Mouse (Mus musculus) hindbrain, embryonic 15.5 days (tissue): ENCODE results near the gene Lamc1. TPM values are rescaled to one million over a fixed set of nuclear protein-coding genes. Genes with fewer than 3 reads are reported as not detected.

ENCODE experiments used
- ATAC-seq: fragments of 200-750 bp; cut with Nextera tagmentation; 2 replicates; pipeline ENCODE4 v1.8.0; 2017; ENCODE audit warnings: low read depth, moderate number of reproducible peaks, moderate TSS enrichment; ENCODE audit not compliant: low FRiP score
- H3K27ac ChIP-seq: fragments of 300-500 bp; sonication (generic); replicated peaks from 2 replicates; pipeline ENCODE4 v1.5.1; 2015; ENCODE audit warnings: mild to moderate bottlenecking, inconsistent platforms
- H3K27me3 ChIP-seq: fragments of 300-500 bp; sonication (generic); 2 replicates; pipeline ENCODE4 v1.6.1; 2015; ENCODE audit warnings: control low read depth, inconsistent platforms
- H3K36me3 ChIP-seq: fragments of 300-500 bp; sonication (generic); 2 replicates; pipeline ENCODE4 v1.6.1; 2015; ENCODE audit warnings: control low read depth, inconsistent platforms
- H3K4me1 ChIP-seq: fragments of 300-500 bp; sonication (generic); replicated peaks from 2 replicates; pipeline ENCODE4 v1.6.1; 2015; ENCODE audit warnings: control low read depth, inconsistent platforms
- H3K4me2 ChIP-seq: fragments of 300-500 bp; sonication (generic); 2 replicates; pipeline ENCODE4 v1.6.1; 2015; ENCODE audit warnings: moderate library complexity, mild to moderate bottlenecking, inconsistent platforms
- H3K4me3 ChIP-seq: fragments of 300-500 bp; sonication (generic); 2 replicates; pipeline ENCODE4 v1.5.1; 2015; ENCODE audit warnings: mild to moderate bottlenecking, inconsistent platforms
- H3K9ac ChIP-seq: fragments of 300-500 bp; sonication (generic); 2 replicates; pipeline ENCODE4 v1.6.1; 2015; ENCODE audit warnings: inconsistent platforms
- H3K9me3 ChIP-seq: fragments of 300-500 bp; sonication (generic); 2 replicates; pipeline ENCODE4 v1.6.1; 2016; ENCODE audit warnings: control low read depth, inconsistent platforms
- WGBS: fragments of 180-500 bp; shearing (Covaris S2); methylation state at CpG from one replicate; pipeline ENCODE4 v1.1.7; 2015; 5-methylcytosine and 5-hydroxymethylcytosine counted together
- polyA plus RNA-seq: library from polyadenylated mRNA; unstranded; fragments of >200 nt; fragmentation: Nextera tagmentation; extraction: Ambion mirVana; gene quantifications from 2 replicates; pipeline ENCODE4 v1.2.1, GENCODE M21; 2015

Lamc1 gene
- polyA plus RNA-seq, result 19.2 and 20.9 TPM in 2 replicates

- Histone ChIP-seq H3K4me1 (peaks cover 42% of the 10 kb centered on the region), H3K4me3 (peak within 1 kb of the TSS; percentile 93), H3K27ac (peak within 1 kb of the TSS; percentile 86), H3K9ac (peak within 1 kb of the TSS; percentile 93), H3K9me3 (no peaks in the 10 kb centered on the region), H3K36me3 (no peaks in the 10 kb centered on the region), H3K4me2 (peak within 1 kb of the TSS; percentile 99), H3K27me3 (no peaks in the 10 kb centered on the region)
- ATAC-seq, result peak; percentile 92
- WGBS, result under 1% methylated on average over 84 of the region's 85 CpGs
Observed at GRCm38 (mm10) chr1:153332444-153333295, at the start of gene Lamc1. Gene Lamc1, minus strand, starts transcription at chr1:153332786.

DNA sequence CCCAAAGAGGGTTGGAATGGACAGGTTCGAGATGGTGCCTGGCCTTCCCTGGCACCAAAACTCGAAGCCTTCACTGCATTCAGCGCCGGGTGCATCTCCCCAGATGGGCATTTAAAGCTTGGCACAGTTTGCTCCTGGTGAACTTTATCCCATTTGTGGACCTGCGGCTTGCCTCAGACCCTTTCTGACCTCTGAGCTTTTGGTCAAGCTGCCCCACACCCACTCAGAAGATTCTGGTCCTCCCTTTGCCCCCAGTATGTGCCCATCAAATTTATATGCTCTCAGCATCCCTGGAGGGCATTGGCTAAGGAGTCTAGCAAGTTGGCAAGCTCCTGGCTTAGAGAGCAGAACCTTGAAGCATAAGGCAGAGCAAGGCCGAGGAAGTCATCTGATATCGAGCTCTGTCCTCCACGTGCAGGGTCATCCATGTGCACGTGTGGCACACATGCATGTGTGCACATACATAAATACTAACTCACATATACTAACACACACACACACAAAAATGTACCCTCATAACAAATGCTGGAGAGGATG is 48.2 kb upstream of the Lamc1 start:
- Histone ChIP-seq H3K4me1 (no peaks in the 10 kb centered on the region), H3K4me2 (no peak overlapping the region), H3K9ac (no peak overlapping the region), H3K4me3 (no peak overlapping the region), H3K9me3 (no peaks in the 10 kb centered on the region), H3K27ac (no peak overlapping the region), H3K36me3 (no peaks in the 10 kb centered on the region), H3K27me3 (no peaks in the 10 kb centered on the region)
- 92% methylated on average over 9 of the region's 9 CpGs for WGBS
- no peak for ATAC-seq

DNA sequence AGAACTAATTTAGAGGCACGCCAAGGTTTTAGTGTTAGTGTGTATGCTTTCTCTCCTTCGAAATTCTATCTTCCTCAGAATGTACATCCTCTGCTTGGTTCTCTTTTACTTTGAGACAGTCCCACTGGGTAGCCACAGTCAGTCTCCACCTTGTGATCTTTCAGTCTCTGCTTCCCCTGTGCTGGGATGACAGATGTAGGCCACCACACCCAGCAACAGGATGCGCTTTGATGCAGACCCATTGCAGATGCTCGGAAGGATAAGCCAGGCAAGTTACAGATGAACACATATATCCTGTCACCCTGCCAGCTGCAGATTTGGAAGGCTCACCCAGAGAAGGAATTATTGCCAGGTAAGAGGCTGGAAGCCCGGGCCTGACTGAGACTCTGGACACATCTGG is 47.2 kb upstream of the Lamc1 start:
- 83% methylated on average over 5 of the region's 5 CpGs for WGBS
- Histone ChIP-seq H3K36me3 (no peaks in the 10 kb centered on the region), H3K9me3 (no peaks in the 10 kb centered on the region), H3K4me1 (no peaks in the 10 kb centered on the region), H3K27me3 (no peaks in the 10 kb centered on the region), H3K4me3 (no peak overlapping the region), H3K4me2 (no peak overlapping the region), H3K27ac (no peak overlapping the region), H3K9ac (no peak overlapping the region)
- no peak for ATAC-seq

GRCm38 (mm10) chr1:153378587-153378986 is 46.0 kb upstream of the Lamc1 start:
- WGBS, result 63% methylated on average over 6 of the region's 6 CpGs
- Histone ChIP-seq H3K27ac (no peak overlapping the region), H3K27me3 (no peaks in the 10 kb centered on the region)

DNA sequence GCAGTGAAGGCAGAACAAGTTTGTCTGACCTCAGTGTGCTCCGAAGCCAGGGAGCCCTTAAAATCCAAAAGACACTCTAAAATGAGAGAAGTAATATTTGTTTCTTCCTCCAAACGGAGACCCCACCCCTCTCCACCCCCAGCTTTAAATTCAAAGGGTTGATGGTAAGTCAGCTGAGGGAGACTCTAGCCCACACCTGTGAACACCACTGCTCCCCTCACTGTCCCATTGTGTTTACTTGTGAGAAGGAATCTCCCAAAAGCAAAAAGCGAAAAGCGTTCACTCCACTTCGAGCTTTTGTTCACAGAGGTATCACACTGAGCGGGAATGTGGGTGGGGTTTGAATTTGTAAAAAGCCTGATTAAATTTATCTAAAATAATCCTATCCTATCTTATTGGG is 43.9 kb upstream of the Lamc1 start:
- no peaks in the 10 kb centered on the region for H3K9me3 ChIP-seq
- no peaks in the 10 kb centered on the region for H3K4me1 ChIP-seq
- no peaks in the 10 kb centered on the region for H3K27me3 ChIP-seq
- no peak overlapping the region for H3K4me3 ChIP-seq
- no peak overlapping the region for H3K9ac ChIP-seq
- 0 out of 2 replicates have a peak overlapping the region, but pooled peaks have one; percentile 6 for H3K4me2 ChIP-seq
- ATAC-seq, result no peak
- H3K36me3 ChIP-seq, result no peaks in the 10 kb centered on the region
- 17% methylated on average over 6 of the region's 6 CpGs for WGBS
- no peak overlapping the region for H3K27ac ChIP-seq

More at GRCm38 (mm10) chr1:153378587-153378986, 46.0 kb upstream of the Lamc1 start:
- Histone ChIP-seq H3K9me3 (no peaks in the 10 kb centered on the region), H3K36me3 (no peaks in the 10 kb centered on the region), H3K4me1 (no peaks in the 10 kb centered on the region), H3K4me2 (no peak overlapping the region), H3K4me3 (no peak overlapping the region), H3K9ac (no peak overlapping the region)
- ATAC-seq, result no peak

DNA sequence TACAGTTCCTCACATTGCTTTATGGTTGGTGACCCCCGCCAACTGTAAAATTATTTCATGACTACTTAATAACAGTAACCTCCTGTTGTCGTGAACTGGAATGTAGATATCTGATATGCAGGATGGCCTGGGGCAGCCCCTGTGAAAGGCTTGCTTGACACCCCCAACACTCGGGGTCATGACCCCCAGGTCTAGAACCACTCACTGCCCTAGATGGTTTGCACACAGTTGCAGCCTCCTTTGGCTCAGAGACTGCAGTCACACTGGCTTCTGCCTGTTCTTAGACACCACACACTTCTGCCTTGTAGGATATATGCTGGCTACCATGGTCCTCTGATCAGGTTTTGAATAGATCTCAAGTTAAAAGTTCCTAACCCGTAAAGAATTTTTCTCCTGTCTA is 41.5 kb upstream of the Lamc1 start:
- Histone ChIP-seq H3K4me2 (no peak overlapping the region), H3K36me3 (no peaks in the 10 kb centered on the region), H3K9ac (no peak overlapping the region), H3K4me3 (no peak overlapping the region), H3K27ac (no peak overlapping the region), H3K27me3 (no peaks in the 10 kb centered on the region), H3K9me3 (no peaks in the 10 kb centered on the region), H3K4me1 (no peaks in the 10 kb centered on the region)
- no peak for ATAC-seq
- WGBS, result 83% methylated on average over 4 of the region's 4 CpGs

DNA sequence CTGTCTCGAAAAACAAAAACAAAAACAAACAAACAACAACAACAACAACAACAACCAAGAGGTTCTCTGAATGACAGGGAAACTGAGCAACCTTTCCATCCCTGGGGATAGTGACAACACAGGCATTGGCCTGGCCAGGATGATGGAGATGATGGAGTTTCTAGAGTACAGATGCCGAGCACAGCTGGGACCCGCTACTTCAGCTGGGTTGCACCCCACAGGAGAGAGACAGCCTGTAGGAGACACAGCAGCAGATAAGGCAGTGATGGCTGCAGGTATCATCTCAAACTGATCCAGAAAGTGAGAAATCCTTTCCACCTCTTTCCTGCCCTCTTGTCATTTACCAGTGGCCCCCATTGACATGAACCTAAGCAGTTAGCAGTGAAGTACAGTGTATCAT is 39.3 kb upstream of the Lamc1 start:
- no peak overlapping the region for H3K4me2 ChIP-seq
- 94% methylated on average over 3 of the region's 3 CpGs for WGBS
- no peak overlapping the region for H3K9ac ChIP-seq
- H3K4me3 ChIP-seq, result no peak overlapping the region
- no peaks in the 10 kb centered on the region for H3K4me1 ChIP-seq
- no peak for ATAC-seq
- H3K9me3 ChIP-seq, result no peaks in the 10 kb centered on the region
- no peaks in the 10 kb centered on the region for H3K27me3 ChIP-seq
- no peak overlapping the region for H3K27ac ChIP-seq
- no peaks in the 10 kb centered on the region for H3K36me3 ChIP-seq

- H3K4me2 ChIP-seq, result no peak overlapping the region
- no peak overlapping the region for H3K27ac ChIP-seq
- H3K4me3 ChIP-seq, result no peak overlapping the region
- H3K27me3 ChIP-seq, result no peaks in the 10 kb centered on the region
- H3K4me1 ChIP-seq, result no peaks in the 10 kb centered on the region
- H3K9ac ChIP-seq, result no peak overlapping the region
- 93% methylated on average over 6 of the region's 6 CpGs for WGBS
- H3K36me3 ChIP-seq, result no peaks in the 10 kb centered on the region
- H3K9me3 ChIP-seq, result no peaks in the 10 kb centered on the region
- ATAC-seq, result no peak
Observed at GRCm38 (mm10) chr1:153369011-153369410, 36.4 kb upstream of the Lamc1 start.

- 73% methylated on average over 5 of the region's 5 CpGs for WGBS
- H3K27me3 ChIP-seq, result no peaks in the 10 kb centered on the region
- no peak for ATAC-seq
- no peaks in the 10 kb centered on the region for H3K4me1 ChIP-seq
- H3K4me2 ChIP-seq, result no peak overlapping the region
- H3K9me3 ChIP-seq, result no peaks in the 10 kb centered on the region
- no peak overlapping the region for H3K27ac ChIP-seq
- no peak overlapping the region for H3K9ac ChIP-seq
- H3K36me3 ChIP-seq, result no peaks in the 10 kb centered on the region
- no peak overlapping the region for H3K4me3 ChIP-seq
Observed at GRCm38 (mm10) chr1:153367048-153367447, 34.5 kb upstream of the Lamc1 start.

DNA sequence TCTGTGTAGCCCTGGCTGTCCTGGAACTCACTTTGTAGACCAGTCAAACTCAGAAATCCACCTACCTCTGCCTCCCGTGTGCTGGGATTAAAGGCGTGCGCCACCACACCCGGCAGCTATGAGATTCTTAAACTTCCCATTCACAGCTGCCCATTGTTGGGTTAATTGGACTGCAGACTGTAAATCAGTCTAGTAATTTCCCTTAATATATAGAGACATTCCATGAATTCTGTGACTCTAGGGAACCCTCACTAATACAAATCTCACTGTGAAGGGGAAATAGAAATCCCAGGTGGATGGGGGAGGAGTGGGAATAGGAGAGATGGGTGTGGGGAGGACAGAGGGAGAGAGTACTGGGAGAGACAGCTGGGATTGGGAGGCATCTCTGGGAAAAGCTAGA is 29.3 kb upstream of the Lamc1 start:
- Histone ChIP-seq H3K4me1 (no peaks in the 10 kb centered on the region), H3K4me3 (no peak overlapping the region), H3K4me2 (no peak overlapping the region), H3K9ac (no peak overlapping the region), H3K27me3 (no peaks in the 10 kb centered on the region), H3K27ac (no peak overlapping the region), H3K36me3 (no peaks in the 10 kb centered on the region), H3K9me3 (no peaks in the 10 kb centered on the region)
- no peak for ATAC-seq
- 95% methylated on average over 4 of the region's 4 CpGs for WGBS

DNA sequence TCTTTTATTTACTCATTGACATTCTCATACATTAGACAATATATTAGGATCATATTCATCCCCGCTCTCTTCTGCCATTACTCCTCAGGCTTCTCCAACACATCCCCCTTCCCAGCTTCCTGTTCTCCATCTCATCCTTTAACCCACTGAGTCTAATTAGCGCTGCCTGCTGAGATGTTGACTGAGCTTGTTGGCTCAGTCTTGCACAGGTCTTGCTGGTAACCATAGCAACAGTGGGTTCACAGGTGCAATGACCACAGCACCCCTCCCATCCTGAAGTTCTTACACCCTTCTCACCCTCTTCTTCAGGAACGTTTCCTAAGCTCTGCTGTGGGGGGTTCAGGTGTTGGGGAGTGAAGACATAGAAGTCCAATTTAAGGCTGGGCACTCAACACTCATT is 28.0 kb upstream of the Lamc1 start:
- Histone ChIP-seq H3K4me2 (no peak overlapping the region), H3K9ac (no peak overlapping the region), H3K27ac (no peak overlapping the region), H3K4me1 (no peaks in the 10 kb centered on the region), H3K27me3 (no peaks in the 10 kb centered on the region), H3K36me3 (no peaks in the 10 kb centered on the region), H3K4me3 (no peak overlapping the region), H3K9me3 (no peaks in the 10 kb centered on the region)
- no peak for ATAC-seq
- WGBS, result 58% methylated on average over 3 of the region's 3 CpGs

DNA sequence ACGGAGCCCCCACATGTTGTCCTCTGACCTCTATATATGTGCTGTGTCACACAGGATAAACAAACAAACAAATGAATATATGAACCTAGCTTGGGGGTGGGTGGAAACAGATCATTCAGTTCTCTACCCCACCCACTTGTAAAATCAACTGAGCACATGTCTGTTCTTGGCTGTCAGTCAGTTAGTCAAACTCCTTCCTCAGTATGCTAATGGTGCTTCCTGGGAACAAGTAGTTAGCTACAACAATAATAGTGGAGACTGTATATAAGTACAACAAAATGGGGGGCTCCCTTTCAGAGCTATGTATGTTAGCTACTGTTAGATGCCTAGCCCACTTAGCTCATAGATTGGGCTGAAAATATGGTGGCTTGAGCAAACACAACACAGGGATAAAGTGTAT is 24.6 kb upstream of the Lamc1 start:
- Histone ChIP-seq H3K4me1 (no peaks in the 10 kb centered on the region), H3K9ac (no peak overlapping the region), H3K9me3 (no peaks in the 10 kb centered on the region), H3K27ac (no peak overlapping the region), H3K4me3 (no peak overlapping the region), H3K4me2 (no peak overlapping the region), H3K36me3 (no peaks in the 10 kb centered on the region), H3K27me3 (no peaks in the 10 kb centered on the region)
- WGBS, result 96% methylated on average over 1 of the region's 1 CpGs
- no peak for ATAC-seq
